Mouse (Mus musculus): ENCODE measurements around the gene Rnf213. TPM values are rescaled to one million over a fixed set of nuclear protein-coding genes. Genes with fewer than 3 reads are reported as not detected.

The Rnf213 gene
- polyA plus RNA-seq, 1 experiment = 27.7 TPM

DNA sequence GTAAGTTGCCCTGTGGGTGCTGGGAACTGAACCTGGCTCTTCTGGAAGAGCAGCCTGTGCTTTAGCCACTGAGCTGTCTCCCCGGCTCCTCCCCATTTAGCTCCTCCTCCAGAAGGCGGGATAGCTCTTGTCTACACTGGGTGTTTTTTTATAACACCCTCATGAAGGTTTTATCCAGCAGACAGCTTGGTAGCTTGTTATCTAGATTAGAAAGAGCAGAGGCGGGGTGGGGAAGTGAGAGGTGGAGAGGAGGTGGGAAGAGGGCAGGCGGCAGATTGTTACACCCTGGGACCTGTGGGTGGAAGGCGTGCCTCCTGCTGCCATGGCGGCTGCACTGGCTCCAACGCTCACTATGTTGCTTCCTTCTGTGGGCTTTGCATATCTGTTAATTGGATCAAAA is 39.8 kb downstream of the Rnf213 start:
- no peak overlapping the region for H3K27ac ChIP-seq (ENCODE audit: control insufficient read depth, insufficient read depth, low read depth, low read length, poor library complexity)
- no peak for TF ChIP-seq POLR2A (IDR thresholded peaks at IDR 0.05; ENCODE audit: borderline replicate concordance, control insufficient read depth, low read depth, low read length)
- no peak for TF ChIP-seq CTCF (IDR thresholded peaks at IDR 0.05; ENCODE audit: control insufficient read depth, insufficient read depth, low read length)
- WGBS = 58% methylated on average over 7 of the region's 7 CpGs
- peaks cover 4% of the 10 kb centered on the region for H3K4me1 ChIP-seq (ENCODE audit: control insufficient read depth, insufficient read depth, low read length)
- no peak overlapping the region for H3K4me3 ChIP-seq (replicated peaks; ENCODE audit: control insufficient read depth, low read depth, low read length)

DNA sequence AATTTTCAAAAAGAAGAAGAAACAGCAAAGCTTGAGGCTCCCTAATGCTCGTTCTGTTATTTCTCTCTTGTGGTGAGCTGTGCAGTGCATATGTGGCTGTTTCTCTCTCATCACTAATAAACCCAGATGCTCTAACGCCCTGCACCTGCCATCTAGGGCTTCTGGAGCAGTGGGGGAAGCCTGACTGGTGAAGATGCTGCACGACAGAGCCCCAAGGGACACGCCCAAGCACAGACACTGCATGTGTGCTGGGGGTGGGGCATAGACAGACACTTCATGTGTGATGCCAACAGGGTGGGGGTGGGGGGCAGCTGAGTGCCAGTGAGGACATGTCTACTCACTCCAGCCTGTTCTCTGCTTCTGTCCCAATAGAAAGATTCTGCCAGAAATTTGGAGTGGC is 41.4 kb downstream of the Rnf213 start:
- H3K4me1 ChIP-seq (ENCODE audit: control insufficient read depth, insufficient read depth, low read length) = peaks cover 2% of the 10 kb centered on the region
- 61% methylated on average over 4 of the region's 4 CpGs for WGBS
- H3K4me3 ChIP-seq (replicated peaks; ENCODE audit: control insufficient read depth, low read depth, low read length) = no peak overlapping the region
- TF ChIP-seq POLR2A (IDR thresholded peaks at IDR 0.05; ENCODE audit: borderline replicate concordance, control insufficient read depth, low read depth, low read length) = no peak
- TF ChIP-seq CTCF (IDR thresholded peaks at IDR 0.05; ENCODE audit: control insufficient read depth, insufficient read depth, low read length) = no peak
- H3K27ac ChIP-seq (ENCODE audit: control insufficient read depth, insufficient read depth, low read depth, low read length, poor library complexity) = no peak overlapping the region

DNA sequence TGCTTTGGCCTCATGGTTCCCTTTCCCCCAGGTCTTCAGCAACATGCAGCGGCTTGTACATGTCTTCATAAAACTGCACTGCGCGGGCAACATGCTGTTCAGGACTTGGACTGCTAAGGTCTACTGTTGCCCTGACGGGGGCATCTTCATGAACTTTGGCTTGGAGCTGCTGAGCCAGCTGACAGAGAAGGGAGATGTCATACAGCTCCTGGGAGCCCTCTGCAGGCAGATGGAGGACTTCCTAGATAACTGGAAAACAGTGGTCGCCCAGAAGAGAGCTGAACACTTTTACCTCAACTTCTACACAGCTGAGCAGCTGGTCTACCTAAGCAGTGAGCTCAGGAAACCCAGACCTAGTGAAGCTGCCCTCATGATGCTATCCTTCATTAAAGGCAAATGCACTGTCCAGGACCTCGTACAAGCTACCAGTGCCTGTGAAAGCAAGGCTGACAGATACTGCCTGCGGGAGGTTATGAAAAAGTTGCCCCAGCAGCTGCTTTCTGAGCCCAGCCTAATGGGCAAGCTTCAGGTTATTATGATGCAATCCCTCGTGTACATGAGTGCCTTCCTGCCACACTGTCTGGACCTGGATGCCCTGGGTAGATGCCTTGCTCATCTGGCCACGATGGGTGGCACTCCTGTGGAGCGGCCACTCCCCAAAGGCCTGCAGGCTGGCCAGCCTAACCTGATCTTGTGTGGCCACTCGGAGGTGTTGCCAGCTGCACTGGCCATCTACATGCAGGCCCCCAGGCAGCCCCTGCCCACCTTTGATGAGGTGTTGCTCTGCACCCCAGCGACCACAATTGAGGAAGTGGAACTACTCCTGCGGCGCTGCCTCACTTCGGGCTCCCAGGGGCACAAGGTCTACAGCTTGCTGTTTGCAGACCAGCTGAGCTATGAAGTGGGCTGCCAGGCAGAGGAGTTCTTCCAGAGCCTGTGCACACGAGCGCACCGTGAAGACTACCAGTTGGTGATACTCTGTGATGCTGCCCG is 43.3 kb downstream of the Rnf213 start:
- H3K4me3 ChIP-seq (replicated peaks; ENCODE audit: control insufficient read depth, low read depth, low read length) = no peak overlapping the region
- 42% methylated on average over 19 of the region's 19 CpGs for WGBS
- H3K4me1 ChIP-seq (ENCODE audit: control insufficient read depth, insufficient read depth, low read length) = peaks cover 2% of the 10 kb centered on the region
- peak; percentile 25; the same call in 1 of the 2 replicates for TF ChIP-seq CTCF (IDR thresholded peaks at IDR 0.05; ENCODE audit: control insufficient read depth, insufficient read depth, low read length)
- TF ChIP-seq POLR2A (IDR thresholded peaks at IDR 0.05; ENCODE audit: borderline replicate concordance, control insufficient read depth, low read depth, low read length) = no peak
- H3K27ac ChIP-seq (ENCODE audit: control insufficient read depth, insufficient read depth, low read depth, low read length, poor library complexity) = peak overlapping the region; percentile 33; the same call in 1 of the 2 replicates

DNA sequence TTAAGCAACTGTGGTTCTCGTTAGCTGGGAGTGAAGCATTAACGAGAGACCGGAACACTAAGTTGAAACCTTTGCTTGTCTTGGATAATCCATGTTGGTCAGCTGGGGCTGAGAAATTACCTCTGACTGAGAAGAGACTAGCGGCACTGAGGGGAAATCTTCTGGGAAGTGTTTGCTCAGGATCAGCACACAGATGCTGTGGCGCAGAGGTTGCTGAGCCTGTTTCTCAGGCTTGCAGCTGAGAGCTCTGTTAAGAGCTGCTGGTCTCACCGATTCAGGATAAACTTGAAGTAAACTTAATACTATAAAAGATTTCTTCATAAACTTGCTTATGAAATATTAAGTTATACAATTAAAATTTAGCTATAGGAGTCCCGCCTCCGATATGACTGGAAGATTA is 45.9 kb downstream of the Rnf213 start:
- TF ChIP-seq POLR2A (IDR thresholded peaks at IDR 0.05; ENCODE audit: borderline replicate concordance, control insufficient read depth, low read depth, low read length) = no peak
- no peak for TF ChIP-seq CTCF (IDR thresholded peaks at IDR 0.05; ENCODE audit: control insufficient read depth, insufficient read depth, low read length)
- Histone ChIP-seq H3K4me1 (ENCODE audit: control insufficient read depth, insufficient read depth, low read length) (peaks cover 5% of the 10 kb centered on the region), H3K27ac (ENCODE audit: control insufficient read depth, insufficient read depth, low read depth, low read length, poor library complexity) (no peak overlapping the region), H3K4me3 (replicated peaks; ENCODE audit: control insufficient read depth, low read depth, low read length) (no peak overlapping the region)
- 93% methylated on average over 8 of the region's 8 CpGs for WGBS

GRCm38 (mm10) chr11:119442199-119442598 is 49.3 kb downstream of the Rnf213 start:
- Histone ChIP-seq H3K4me1 (ENCODE audit: control insufficient read depth, insufficient read depth, low read length) (peaks cover 3% of the 10 kb centered on the region; the same call in 1 of the 2 replicates), H3K27ac (ENCODE audit: control insufficient read depth, insufficient read depth, low read depth, low read length, poor library complexity) (no peak overlapping the region), H3K4me3 (replicated peaks; ENCODE audit: control insufficient read depth, low read depth, low read length) (no peak overlapping the region)
- TF ChIP-seq CTCF (IDR thresholded peaks at IDR 0.05; ENCODE audit: control insufficient read depth, insufficient read depth, low read length) (peak; percentile 39; the same call in 1 of the 2 replicates), POLR2A (IDR thresholded peaks at IDR 0.05; ENCODE audit: borderline replicate concordance, control insufficient read depth, low read depth, low read length) (no peak)
- WGBS = 87% methylated on average over 8 of the region's 8 CpGs

- H3K4me3 ChIP-seq (replicated peaks; ENCODE audit: control insufficient read depth, low read depth, low read length) = no peak overlapping the region
- 52% methylated on average over 9 of the region's 9 CpGs for WGBS
- TF ChIP-seq CTCF (IDR thresholded peaks at IDR 0.05; ENCODE audit: control insufficient read depth, insufficient read depth, low read length) (no peak), POLR2A (IDR thresholded peaks at IDR 0.05; ENCODE audit: borderline replicate concordance, control insufficient read depth, low read depth, low read length) (no peak)
- no peak overlapping the region for H3K27ac ChIP-seq (ENCODE audit: control insufficient read depth, insufficient read depth, low read depth, low read length, poor library complexity)
- peaks cover 3% of the 10 kb centered on the region; the same call in 1 of the 2 replicates for H3K4me1 ChIP-seq (ENCODE audit: control insufficient read depth, insufficient read depth, low read length)
Measured at GRCm38 (mm10) chr11:119443442-119443841, 50.5 kb downstream of the Rnf213 start.

- TF ChIP-seq POLR2A (IDR thresholded peaks at IDR 0.05; ENCODE audit: borderline replicate concordance, control insufficient read depth, low read depth, low read length) = no peak
- TF ChIP-seq CTCF (IDR thresholded peaks at IDR 0.05; ENCODE audit: control insufficient read depth, insufficient read depth, low read length) = no peak
- H3K4me1 ChIP-seq (ENCODE audit: control insufficient read depth, insufficient read depth, low read length) = no peaks in the 10 kb centered on the region
- H3K27ac ChIP-seq (ENCODE audit: control insufficient read depth, insufficient read depth, low read depth, low read length, poor library complexity) = no peak overlapping the region
- H3K4me3 ChIP-seq (replicated peaks; ENCODE audit: control insufficient read depth, low read depth, low read length) = no peak overlapping the region
- 85% methylated on average over 4 of the region's 4 CpGs for WGBS
Measured at GRCm38 (mm10) chr11:119456097-119456496, 63.2 kb downstream of the Rnf213 start.

DNA sequence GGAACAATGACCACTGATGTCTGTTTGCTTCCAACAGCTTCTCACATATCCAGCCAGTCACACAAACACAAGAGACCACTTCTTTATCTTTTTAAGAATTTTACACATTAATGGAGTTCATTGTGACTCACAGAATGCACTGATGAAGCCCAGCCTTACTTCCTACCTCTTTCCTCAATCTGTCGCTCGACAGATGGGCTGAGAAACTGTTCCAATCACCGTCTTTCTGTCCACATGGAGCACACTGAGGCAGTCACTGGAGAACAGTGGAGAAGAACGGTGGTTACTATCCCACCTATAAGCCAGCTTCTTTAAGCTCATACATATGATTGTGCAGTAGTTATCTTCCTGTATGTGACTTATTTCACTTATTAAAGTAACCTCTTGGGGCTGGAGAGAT is 85.0 kb downstream of the Rnf213 start:
- WGBS = 86% methylated on average over 4 of the region's 4 CpGs
- Histone ChIP-seq H3K4me1 (ENCODE audit: control insufficient read depth, insufficient read depth, low read length) (no peaks in the 10 kb centered on the region; the same call in 1 of the 2 replicates), H3K27ac (ENCODE audit: control insufficient read depth, insufficient read depth, low read depth, low read length, poor library complexity) (no peak overlapping the region), H3K4me3 (replicated peaks; ENCODE audit: control insufficient read depth, low read depth, low read length) (no peak overlapping the region)
- TF ChIP-seq CTCF (IDR thresholded peaks at IDR 0.05; ENCODE audit: control insufficient read depth, insufficient read depth, low read length) (no peak), POLR2A (IDR thresholded peaks at IDR 0.05; ENCODE audit: borderline replicate concordance, control insufficient read depth, low read depth, low read length) (no peak)

All from bone marrow, adult 2 months (tissue).